7 mouse cellular contexts compared by ENCODE assay signal in the genomic region with DNA sequence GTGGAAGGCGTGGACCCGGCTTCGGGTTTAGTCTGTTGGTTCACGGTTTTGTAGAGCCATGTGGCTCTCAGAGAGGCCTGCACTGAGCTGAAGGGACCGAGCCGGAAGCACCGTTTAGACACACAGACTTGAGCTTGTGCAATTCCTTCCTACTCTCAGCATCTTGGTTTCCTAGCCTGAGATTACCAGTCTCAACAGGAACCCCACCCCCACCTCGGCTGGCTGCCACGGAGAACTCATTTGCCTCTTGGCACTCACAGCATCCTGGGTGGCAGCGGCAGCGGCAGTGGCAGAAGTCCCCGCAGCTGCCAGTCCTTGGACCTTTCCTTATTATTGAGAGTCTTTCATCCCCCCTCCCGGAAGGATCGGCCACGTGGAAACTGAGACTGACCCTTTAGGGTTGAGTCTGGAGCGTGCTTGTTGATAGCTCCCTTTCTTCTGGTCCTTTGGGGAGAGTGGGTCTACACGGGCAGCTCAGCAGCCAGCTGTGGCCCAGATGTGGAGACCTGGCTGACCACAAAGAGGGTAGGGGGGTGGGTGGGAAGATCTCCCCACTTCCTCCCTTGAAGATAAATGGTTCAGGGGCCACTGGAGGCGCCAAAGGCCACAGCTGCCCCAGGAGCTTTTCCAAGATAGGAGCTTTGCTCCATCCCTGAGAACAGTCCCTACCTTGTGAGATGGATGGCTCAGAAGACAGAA.
DNase-seq lines count a peak whose midpoint lies in the region.

No protein-coding gene starts in this region.

- peak; percentile 32 for DNase-seq in kidney, postnatal 14 days
- no peak for DNase-seq in kidney, adult 11 months
- DNase-seq in fat pad, adult 2 months (ENCODE audit: extremely low read depth, low read depth, low spot score), result peak; percentile 45
- DNase-seq in left cerebral cortex, adult 11 months (ENCODE audit: low spot score), result peak; percentile 31
- peak; percentile 50 for DNase-seq in right cerebral cortex, adult 18-20 months
- no peak for DNase-seq in cerebellum, postnatal 36 days
- no peak for DNase-seq in natural killer cell, adult 2 months (ENCODE audit: low spot score in 2 of 2)

Comparison
In these comparisons a context has a peak if more than half of its experiments do, and no peak if none do; other contexts are left out.
1. DNase-seq: peak in kidney, postnatal 14 days (single experiment), fat pad, adult 2 months (single experiment), left cerebral cortex, adult 11 months (single experiment) and right cerebral cortex, adult 18-20 months (single experiment); none in kidney, adult 11 months (single experiment), cerebellum, postnatal 36 days (0 of 2) and natural killer cell, adult 2 months (0 of 2).